Mouse (Mus musculus): ENCODE data around the gene Tmed2.
"Not testable (repeated sequence)": the region's sequence is repeated elsewhere in the genome, so short reads cannot be mapped to it uniquely, and the experiment has no call there.

Gene Tmed2

GRCm38 (mm10) chr5:124528791-124529190 lies 11.7 kb upstream of the Tmed2 start:
- DNase-seq (ENCODE audit: low spot score) = no peak

GRCm38 (mm10) chr5:124529191-124529651 lies 11.3 kb upstream of the Tmed2 start:
- no peak for DNase-seq (ENCODE audit: low spot score)

GRCm38 (mm10) chr5:124529697-124530096 lies 10.8 kb upstream of the Tmed2 start:
- no peak for DNase-seq (ENCODE audit: low spot score)

- DNase-seq (ENCODE audit: low spot score) = peak; percentile 62
Observed at GRCm38 (mm10) chr5:124530655-124531582, 9.6 kb upstream of the Tmed2 start, which contains the start of gene Rilpl1. Gene Rilpl1, minus strand, starts transcription at chr5:124531391.

GRCm38 (mm10) chr5:124531583-124531930 lies 8.9 kb upstream of the Tmed2 start:
- no peak for DNase-seq (ENCODE audit: low spot score)

GRCm38 (mm10) chr5:124532451-124532850 lies 8.0 kb upstream of the Tmed2 start:
- DNase-seq (ENCODE audit: low spot score) = no peak

- DNase-seq (ENCODE audit: low spot score) = no peak
Observed at GRCm38 (mm10) chr5:124535016-124535415, 5.5 kb upstream of the Tmed2 start.

GRCm38 (mm10) chr5:124536776-124537175 lies 3.7 kb upstream of the Tmed2 start:
- no peak for DNase-seq (ENCODE audit: low spot score)

GRCm38 (mm10) chr5:124538813-124539792 lies 1.4 kb upstream of the Tmed2 start:
- DNase-seq (ENCODE audit: low spot score) = peak; percentile 68

- no peak for DNase-seq (ENCODE audit: low spot score)
Observed at GRCm38 (mm10) chr5:124539905-124540304, 590 bp upstream of the Tmed2 start.

- DNase-seq (ENCODE audit: low spot score) = no peak
Observed at GRCm38 (mm10) chr5:124540905-124541601, 558 bp downstream of the Tmed2 start.

- no peak for DNase-seq (ENCODE audit: low spot score)
Observed at GRCm38 (mm10) chr5:124541602-124541973, 1.1 kb downstream of the Tmed2 start.

- DNase-seq (ENCODE audit: low spot score) = not testable (repeated sequence)
Observed at GRCm38 (mm10) chr5:124550737-124551136, 10.2 kb downstream of the Tmed2 start.

- not testable (repeated sequence) for DNase-seq (ENCODE audit: low spot score)
Observed at GRCm38 (mm10) chr5:124551349-124552093, 11.0 kb downstream of the Tmed2 start.

- DNase-seq (ENCODE audit: low spot score) = no peak
Observed at GRCm38 (mm10) chr5:124552094-124552472, 11.6 kb downstream of the Tmed2 start.

GRCm38 (mm10) chr5:124552558-124553307 lies 12.2 kb downstream of the Tmed2 start, which contains the start of gene Ddx55:
Gene Ddx55, plus strand, starts transcription at chr5:124552864.
- peak; percentile 80 for DNase-seq (ENCODE audit: low spot score)

GRCm38 (mm10) chr5:124553607-124554006 lies 13.1 kb downstream of the Tmed2 start:
- DNase-seq (ENCODE audit: low spot score) = no peak

- no peak for DNase-seq (ENCODE audit: low spot score)
Observed at GRCm38 (mm10) chr5:124555145-124555544, 14.7 kb downstream of the Tmed2 start.

- peak; percentile 41 for DNase-seq (ENCODE audit: low spot score)
Observed at GRCm38 (mm10) chr5:124571068-124571467, 30.6 kb downstream of the Tmed2 start.

- DNase-seq (ENCODE audit: low spot score) = no peak
Observed at GRCm38 (mm10) chr5:124575467-124575866, 35.0 kb downstream of the Tmed2 start.
